Mouse (Mus musculus) gonadal fat pad, adult 2 months (tissue): ENCODE measurements around the gene Rnf39. TPM values are rescaled to one million over a fixed set of nuclear protein-coding genes. Genes with fewer than 3 reads are reported as not detected.
"Not testable (repeated sequence)": the region's sequence is repeated elsewhere in the genome, so short reads cannot be mapped to it uniquely, and the experiment has no call there.

Experiments
- DNase-seq: peaks from one replicate; pipeline ENCODE4 v3.0.0-alpha.2; 2012; ENCODE audit warnings: low read depth
- polyA plus RNA-seq: library from polyadenylated mRNA; depleted of rRNA; stranded (reverse); fragments of >200 nt; gene quantifications from 2 replicates; pipeline ENCODE4 v1.2.3, GENCODE M21; 2012; rRNA removed

Gene Rnf39
- polyA plus RNA-seq, 1 experiment: 1.1 TPM

DNA sequence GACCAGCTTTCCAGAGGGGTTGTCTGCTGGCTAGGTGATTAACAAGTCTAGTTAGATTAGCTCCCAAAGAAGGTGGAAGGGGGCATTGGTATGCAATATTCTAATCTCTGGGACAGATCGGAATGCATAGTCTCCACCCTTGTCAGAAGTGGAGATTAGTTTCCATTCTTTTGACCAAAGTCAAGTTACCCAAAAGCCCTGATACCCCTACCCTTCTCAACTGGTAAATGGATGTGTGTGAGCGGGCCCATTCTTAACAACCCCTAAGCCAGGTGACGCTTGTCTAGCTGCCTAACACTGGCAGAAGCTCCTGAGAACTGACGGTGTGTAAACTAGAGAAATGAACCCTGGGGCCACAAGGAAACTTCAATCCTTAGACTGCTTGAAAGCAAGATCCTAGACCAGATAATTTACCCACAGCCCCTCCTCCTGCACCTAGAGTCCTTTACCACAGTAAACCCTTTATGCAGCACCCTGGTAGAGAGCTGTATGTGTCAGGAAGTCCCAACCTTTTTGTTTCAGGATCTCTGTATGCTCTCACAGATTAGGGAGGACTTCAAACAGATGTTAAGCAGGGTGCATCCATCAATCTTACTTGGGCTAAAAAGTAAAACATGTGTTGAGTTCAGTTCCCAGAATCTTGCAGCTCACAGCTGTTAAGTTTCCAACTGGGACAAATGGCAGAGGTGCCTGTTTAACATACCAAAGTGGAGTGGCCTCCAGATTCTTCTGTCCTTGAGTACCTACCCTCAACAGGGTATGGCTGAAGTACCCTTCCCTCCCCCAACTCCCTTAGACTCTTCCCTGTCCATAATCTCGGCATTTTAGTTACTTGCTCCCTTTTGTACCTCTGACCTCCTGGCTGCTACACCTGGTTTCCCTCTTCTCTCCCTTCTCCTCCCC lies 39.8 kb downstream of the Rnf39 start:
- DNase-seq: no peak

- no peak for DNase-seq
These were observed 45.8 kb downstream of the Rnf39 start for GRCm38 (mm10) chr17:36988475-36988874.

- no peak for DNase-seq
These were observed 46.7 kb downstream of the Rnf39 start, which contains the start of gene H2-M5 for GRCm38 (mm10) chr17:36989437-36989836. Gene H2-M5, minus strand, starts transcription at chr17:36989537.

GRCm38 (mm10) chr17:36990630-36991029 lies 47.9 kb downstream of the Rnf39 start:
- not testable (repeated sequence) for DNase-seq

DNA sequence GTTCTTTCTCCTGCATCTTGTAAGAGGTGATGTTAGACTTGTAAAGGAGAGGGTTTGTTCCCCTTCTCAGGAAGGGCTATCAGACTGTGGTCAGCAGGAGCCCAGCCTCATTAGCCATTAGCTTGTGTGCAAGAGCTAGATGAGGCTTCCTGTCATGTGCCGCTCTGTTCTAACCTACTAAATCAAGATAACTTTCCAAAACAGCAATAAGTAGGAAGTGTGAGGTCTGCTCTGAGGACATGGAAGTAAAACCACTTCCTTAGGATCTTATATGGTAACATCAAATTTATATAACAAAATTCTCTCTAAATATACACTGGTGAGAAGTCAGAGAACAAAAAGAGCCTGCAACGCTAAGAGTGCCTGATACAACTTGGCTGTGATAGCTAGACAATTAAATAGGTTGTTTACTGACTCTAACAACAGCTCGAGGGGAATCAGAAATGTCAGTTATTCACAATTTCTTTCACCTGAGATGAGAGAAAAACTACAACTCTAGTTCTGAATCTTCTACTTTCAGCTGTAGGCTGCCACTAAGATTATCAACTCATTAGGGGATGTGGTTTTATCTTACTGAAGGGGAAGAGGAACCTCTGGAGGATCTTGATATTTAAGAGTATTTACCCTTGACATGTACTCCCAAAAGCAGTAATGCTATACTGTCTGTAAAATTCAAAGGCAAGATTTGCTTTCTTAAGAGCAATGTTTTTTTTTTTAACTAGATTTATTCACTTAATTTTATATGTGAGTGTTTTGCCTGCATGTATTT lies 49.8 kb downstream of the Rnf39 start:
- DNase-seq: no peak

DNA sequence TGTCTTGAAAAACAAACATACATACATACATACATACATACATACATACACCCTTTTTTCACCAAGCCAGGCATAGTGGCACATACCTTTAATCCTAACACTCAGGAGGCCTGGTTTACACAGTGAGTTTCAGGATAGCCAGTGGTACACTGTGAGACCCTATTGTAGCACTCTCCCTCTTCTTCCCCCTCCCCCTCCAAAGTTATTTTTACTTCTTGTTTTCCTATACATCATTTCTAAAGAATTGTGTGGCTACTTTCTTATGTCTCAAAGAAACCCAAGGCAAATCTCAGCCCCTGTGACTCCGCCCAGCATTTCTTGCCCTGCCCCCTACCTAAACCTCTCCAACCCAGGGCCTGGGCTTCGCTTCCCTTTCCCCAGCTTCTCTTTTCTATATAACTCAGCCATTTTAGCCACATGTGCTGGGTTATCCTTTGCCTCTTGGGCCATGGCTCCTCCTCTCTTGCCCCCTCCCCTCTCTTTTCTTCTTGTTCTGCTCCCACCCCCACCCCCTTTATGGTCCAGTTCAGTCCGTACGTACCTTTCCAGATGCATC lies 51.1 kb downstream of the Rnf39 start:
- no peak for DNase-seq

DNA sequence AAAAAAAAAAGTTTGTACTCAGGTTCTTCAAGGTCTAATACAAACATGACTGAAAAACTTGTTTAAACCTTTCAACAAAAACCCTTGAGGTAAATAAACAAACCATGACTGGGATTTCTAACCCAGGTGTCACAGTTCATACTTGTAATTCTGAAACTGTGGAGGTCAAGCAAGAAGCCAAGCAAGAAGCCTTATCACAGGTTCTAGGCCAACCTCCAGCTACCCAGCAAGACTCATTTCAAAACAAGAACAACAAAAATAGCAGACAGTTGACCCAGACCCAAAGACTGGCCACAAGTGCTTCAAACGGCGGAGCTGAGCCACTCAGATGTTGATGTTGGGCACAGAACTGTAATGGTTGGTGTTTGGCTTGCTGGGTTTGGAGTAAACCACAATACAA lies 51.8 kb downstream of the Rnf39 start:
- DNase-seq: no peak

GRCm38 (mm10) chr17:36995448-36995847 lies 52.7 kb downstream of the Rnf39 start:
- DNase-seq: no peak

DNA sequence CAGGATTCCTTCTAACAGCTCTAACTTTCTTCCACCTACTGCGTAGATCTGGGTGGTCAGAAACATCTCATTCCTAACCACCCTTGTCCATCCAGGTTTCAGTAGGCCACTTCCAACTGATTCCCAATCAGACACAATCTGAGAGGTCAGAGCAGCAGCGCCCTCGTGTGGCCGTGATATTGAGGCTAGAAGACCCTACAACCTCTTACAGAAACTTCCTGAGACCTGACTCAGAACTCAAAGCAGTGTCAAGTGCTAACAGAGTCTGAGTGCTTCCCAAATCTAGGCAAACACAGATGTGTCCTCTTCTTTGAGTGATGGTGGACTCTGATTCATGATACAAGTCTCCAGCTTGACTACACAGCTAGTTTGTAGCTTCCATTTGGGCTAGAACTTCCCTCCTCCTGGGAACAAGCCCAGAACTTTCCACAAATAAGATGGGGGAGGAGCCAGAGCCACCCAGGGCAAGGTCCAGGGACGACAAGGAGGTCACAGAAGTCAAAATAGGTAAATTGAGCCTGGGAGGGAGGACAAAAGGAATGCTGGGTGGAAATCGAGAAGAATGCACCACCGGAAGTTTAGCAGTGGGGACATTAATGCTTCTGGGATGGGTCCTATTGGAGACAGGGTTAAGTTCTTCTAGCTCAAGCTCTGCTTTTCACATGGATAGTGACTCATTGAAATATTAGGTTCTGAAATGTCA lies 54.5 kb downstream of the Rnf39 start:
- DNase-seq: no peak

Other genes starting within 250 kb of the Rnf39 start
- not detected in 2 replicates for gene H2-M10.5, start 170.0 kb upstream of the Rnf39 start, polyA plus RNA-seq
- not detected in 2 replicates for gene H2-M10.6, start 130.7 kb upstream of the Rnf39 start, polyA plus RNA-seq
- gene Trim26, start 105.8 kb upstream of the Rnf39 start, polyA plus RNA-seq: 39.2 and 43.9 TPM in 2 replicates
- 0.15 TPM in 1 of 2 replicates, not detected in the other for gene Trim15, start 75.7 kb upstream of the Rnf39 start, polyA plus RNA-seq
- 0.13 and 0.27 TPM in 2 replicates for gene Trim10, start 73.3 kb upstream of the Rnf39 start, polyA plus RNA-seq
- not detected in 2 replicates for gene Trim40, start 52.8 kb upstream of the Rnf39 start, polyA plus RNA-seq
- gene Trim31, start 44.8 kb upstream of the Rnf39 start, polyA plus RNA-seq: 0.04 TPM in 1 of 2 replicates, not detected in the other
- gene Ppp1r11, start 8.8 kb downstream of the Rnf39 start, polyA plus RNA-seq: 39.7 and 48.5 TPM in 2 replicates
- gene Znrd1, start 15.6 kb downstream of the Rnf39 start, polyA plus RNA-seq: 26.1 and 32.9 TPM in 2 replicates
- 2.5 and 4.5 TPM in 2 replicates for gene Znrd1as, start 15.7 kb downstream of the Rnf39 start, polyA plus RNA-seq
- gene 2410137M14Rik, start 38.3 kb downstream of the Rnf39 start, polyA plus RNA-seq: not detected in 2 replicates
- 0.16 and 0.18 TPM in 2 replicates for gene H2-M5, start 46.6 kb downstream of the Rnf39 start, polyA plus RNA-seq
- 4.5 and 4.7 TPM in 2 replicates for gene Zfp57, start 58.2 kb downstream of the Rnf39 start, polyA plus RNA-seq
- gene Mog, start 80.5 kb downstream of the Rnf39 start, polyA plus RNA-seq: not detected in 2 replicates
- 17.3 and 21.3 TPM in 2 replicates for gene Gabbr1, start 103.0 kb downstream of the Rnf39 start, polyA plus RNA-seq
- not detected in 2 replicates for gene Olfr90, start 145.6 kb downstream of the Rnf39 start, polyA plus RNA-seq
- gene Olfr91, start 155.4 kb downstream of the Rnf39 start, polyA plus RNA-seq: not detected in 2 replicates
- not detected in 2 replicates for gene Olfr92, start 177.2 kb downstream of the Rnf39 start, polyA plus RNA-seq
- not detected in 2 replicates for gene Olfr93, start 218.6 kb downstream of the Rnf39 start, polyA plus RNA-seq